Mouse (Mus musculus): ENCODE measurements at regions not wholly inside any gene's neighbourhood (a gene's known extent, or its start where the extent isn't known, plus 50 kb on each side); places are given as distances from the start of the nearest gene placed in this dataset.

DNA sequence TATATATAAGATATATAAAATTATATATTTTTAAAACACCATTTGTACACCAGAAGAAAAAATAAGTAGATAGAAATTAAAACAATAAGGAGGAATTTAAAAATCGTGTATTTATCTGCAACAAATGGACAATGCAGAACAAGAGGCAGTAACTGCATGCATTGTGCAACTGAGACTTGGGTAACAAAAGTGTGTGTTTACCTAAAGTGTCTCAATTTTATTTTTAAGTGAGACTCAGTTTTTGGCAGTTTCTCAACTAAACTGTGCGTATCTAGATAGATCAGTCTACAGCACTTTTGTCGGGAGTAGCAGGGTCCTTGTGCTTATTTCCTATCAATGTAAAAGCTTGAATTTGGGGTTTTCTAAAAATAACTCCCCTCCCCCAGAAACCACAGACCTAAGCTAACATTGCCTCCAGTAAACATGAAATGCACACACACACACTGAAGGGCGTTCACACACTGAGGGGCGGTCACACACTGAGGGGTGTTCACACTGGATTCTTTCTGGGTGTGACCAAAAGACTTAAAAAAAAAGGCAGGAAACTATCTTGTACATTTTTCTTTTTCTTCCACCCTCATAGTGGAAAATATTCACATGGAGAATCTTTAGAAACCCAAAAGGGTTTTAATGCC lies 185.7 kb upstream of the Atp2b1 start:
- TF ChIP-seq CTCF (IDR thresholded peaks at IDR 0.05; ENCODE audit: low read depth): no peak
- no peak; the same call in 1 of the 2 replicates for TF ChIP-seq EP300 (IDR thresholded peaks at IDR 0.05; ENCODE audit: low read depth)

Measured in liver, postnatal 0 days (tissue).